Mouse (Mus musculus): ENCODE data around the gene Kif15.

GRCm38 (mm10) chr9:123004718-123005117, 53.9 kb downstream of the Kif15 start:
- no peak for TF ChIP-seq CTCF (IDR thresholded peaks at IDR 0.05)
- TF ChIP-seq POLR2A (IDR thresholded peaks at IDR 0.05; ENCODE audit: insufficient read depth, low read depth, low read length) = no peak
- no peak for TF ChIP-seq EP300 (IDR thresholded peaks at IDR 0.05; ENCODE audit: insufficient read depth, low read depth, low read length)
